Mouse (Mus musculus) forebrain, embryonic 13.5 days (tissue): Measurements from ENCODE around the gene Lyve1. TPM values are rescaled to one million over a fixed set of nuclear protein-coding genes. Genes with fewer than 3 reads are reported as not detected.
A peak's percentile ranks its signal among the peaks of the same experiment; 100 is the strongest.

Experiments used
- ATAC-seq: fragments of 200-750 bp; cut with Nextera tagmentation; 2 replicates; pipeline ENCODE4 v1.8.0; 2017
- H3K27ac ChIP-seq: fragments of 300-500 bp; sonication (generic); 2 replicates; pipeline ENCODE4 v1.5.1; 2015; ENCODE audit warnings: inconsistent platforms, mild to moderate bottlenecking, moderate library complexity
- H3K27me3 ChIP-seq: fragments of 300-500 bp; sonication (generic); 2 replicates; pipeline ENCODE4 v1.6.1; 2015; ENCODE audit warnings: mild to moderate bottlenecking, inconsistent platforms
- H3K36me3 ChIP-seq: fragments of 300-500 bp; sonication (generic); 2 replicates; pipeline ENCODE4 v1.6.1; 2015; ENCODE audit warnings: mild to moderate bottlenecking, inconsistent platforms; ENCODE audit not compliant: poor library complexity, severe bottlenecking
- H3K4me1 ChIP-seq: fragments of 300-500 bp; sonication (generic); 2 replicates; pipeline ENCODE4 v1.6.1; 2015; ENCODE audit warnings: inconsistent platforms
- H3K4me2 ChIP-seq: fragments of 300-500 bp; sonication (generic); 2 replicates; pipeline ENCODE4 v1.6.1; 2015; ENCODE audit warnings: inconsistent platforms, mild to moderate bottlenecking, moderate library complexity
- H3K4me3 ChIP-seq: fragments of 300-500 bp; sonication (generic); 2 replicates; pipeline ENCODE4 v1.5.1; 2015; ENCODE audit warnings: mild to moderate bottlenecking, inconsistent platforms
- H3K9ac ChIP-seq: fragments of 300-500 bp; sonication (generic); 2 replicates; pipeline ENCODE4 v1.6.1; 2015; ENCODE audit warnings: mild to moderate bottlenecking, inconsistent platforms
- H3K9me3 ChIP-seq: fragments of 300-500 bp; sonication (generic); replicated peaks from 2 replicates; pipeline ENCODE4 v1.6.1; 2016; ENCODE audit warnings: inconsistent platforms
- WGBS: fragments of 180-500 bp; shearing (Covaris S2); methylation state at CpG from one replicate; pipeline ENCODE4 v1.1.7; 2015; 5-methylcytosine and 5-hydroxymethylcytosine counted together
- polyA plus RNA-seq: library from polyadenylated mRNA; unstranded; fragments of >200 nt; fragmentation: Nextera tagmentation; extraction: Ambion mirVana; gene quantifications from 2 replicates; pipeline ENCODE4 v1.2.1, GENCODE M21; 2015

Gene Lyve1
- polyA plus RNA-seq, 1 experiment from 2014 or later: 2.9 TPM

DNA sequence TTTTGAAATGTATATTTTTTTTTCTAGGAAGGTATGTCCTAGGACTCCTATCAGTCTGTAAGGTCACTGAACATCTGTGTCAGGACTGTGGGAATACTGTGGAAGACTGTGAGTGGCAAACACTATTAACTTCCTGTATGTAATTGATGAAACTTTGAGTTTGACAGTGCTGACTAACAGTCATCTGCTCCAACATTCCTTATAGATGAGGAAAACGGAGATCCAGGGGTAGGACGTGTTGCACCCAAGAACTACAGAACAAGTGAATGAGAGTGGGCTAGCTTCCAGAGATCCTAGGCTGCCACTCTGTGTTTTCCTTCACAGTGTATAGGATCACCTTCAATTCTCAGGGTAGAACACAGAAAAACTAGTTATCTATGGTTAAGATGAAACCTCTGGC, 15.7 kb downstream of the Lyve1 start:
- Histone ChIP-seq H3K36me3 (no peaks in the 10 kb centered on the region), H3K9ac (no peak overlapping the region), H3K9me3 (no peaks in the 10 kb centered on the region), H3K27me3 (no peaks in the 10 kb centered on the region), H3K27ac (no peak overlapping the region), H3K4me3 (no peak overlapping the region), H3K4me2 (no peak overlapping the region), H3K4me1 (peaks cover 7% of the 10 kb centered on the region; the same call in 1 of the 2 replicates)
- 88% methylated on average over 2 of the region's 2 CpGs for whole genome bisulfite sequencing
- ATAC-seq: no peak

DNA sequence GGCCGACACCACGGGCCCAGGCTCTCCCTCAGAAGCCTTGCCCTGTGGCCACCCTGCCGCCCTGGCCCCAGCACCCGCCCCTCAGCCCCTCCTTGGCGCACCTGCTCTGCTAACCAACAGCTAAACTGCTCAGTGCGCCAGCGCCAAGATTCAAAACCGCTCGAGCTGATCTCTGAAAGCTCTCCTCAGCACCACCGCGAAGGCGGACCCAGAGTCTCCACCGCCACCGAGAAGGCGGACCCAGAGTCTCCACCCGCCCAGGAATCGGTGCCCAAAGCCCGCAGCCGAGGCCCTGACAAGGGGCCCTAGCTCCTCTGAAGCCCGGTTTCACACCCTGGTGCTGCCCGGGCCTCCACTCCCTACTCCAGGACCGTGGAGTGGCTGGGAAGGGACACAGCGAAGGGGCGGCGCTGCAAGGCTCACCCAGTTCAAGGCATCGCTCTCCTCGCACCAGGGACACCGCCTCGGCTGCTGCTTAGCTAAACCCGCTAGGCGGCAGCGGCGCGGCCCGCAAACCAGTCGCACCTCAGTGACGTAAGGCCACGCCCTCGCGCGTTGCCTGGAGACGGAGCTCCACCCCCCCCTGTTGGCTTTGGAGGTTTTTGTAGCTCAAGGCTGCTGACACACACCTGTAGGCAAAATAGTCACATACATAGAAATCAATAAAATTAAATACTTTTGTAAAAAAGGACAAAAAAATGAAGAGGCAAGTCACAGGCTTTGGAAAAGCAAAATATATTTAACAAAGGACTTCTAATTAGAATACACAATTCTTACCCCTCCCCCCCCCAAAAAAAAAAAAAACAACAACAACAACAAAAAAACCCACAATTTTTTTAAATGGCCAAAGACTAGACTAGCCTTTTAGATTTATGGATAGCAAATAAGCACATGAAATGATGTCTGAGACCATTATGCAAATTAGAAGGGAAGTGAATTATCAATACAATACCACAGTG, 18.8 kb downstream of the Lyve1 start, which contains the start of gene Rnf141:
TSS of gene Rnf141 (minus strand) at position 542 of the 959 bp plus-strand sequence.
- Histone ChIP-seq H3K4me1 (peaks cover 7% of the 10 kb centered on the region; the same call in 1 of the 2 replicates), H3K9me3 (no peaks in the 10 kb centered on the region), H3K4me2 (peak within 1 kb of the TSS; percentile 81), H3K4me3 (peak within 1 kb of the TSS; percentile 73), H3K36me3 (no peaks in the 10 kb centered on the region), H3K9ac (peak within 1 kb of the TSS; percentile 89), H3K27me3 (no peaks in the 10 kb centered on the region), H3K27ac (peak within 1 kb of the TSS; percentile 85)
- WGBS: under 1% methylated on average over 42 of the region's 42 CpGs
- ATAC-seq: peak; percentile 96

DNA sequence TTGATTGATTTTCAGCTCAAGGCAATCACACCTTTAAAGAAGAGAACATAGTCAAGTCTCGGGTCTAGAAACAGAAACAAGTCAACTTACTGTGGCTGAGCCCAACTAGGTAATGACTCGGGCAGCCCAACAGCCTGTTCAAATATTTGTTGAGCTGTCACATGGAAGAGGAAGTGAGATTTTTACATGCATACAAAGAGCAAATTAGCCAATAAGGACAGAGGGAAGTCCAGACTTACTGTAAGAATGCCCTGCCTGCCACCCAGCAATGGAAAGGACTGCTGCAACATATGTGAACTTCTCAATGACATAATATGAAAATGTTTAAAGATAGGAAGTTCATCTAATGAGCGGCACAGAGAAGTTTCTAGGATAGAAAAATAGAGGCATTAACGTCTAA, 22.7 kb downstream of the Lyve1 start:
- Histone ChIP-seq H3K27me3 (no peaks in the 10 kb centered on the region), H3K9me3 (no peaks in the 10 kb centered on the region), H3K9ac (no peak overlapping the region), H3K4me2 (no peak overlapping the region), H3K27ac (no peak overlapping the region), H3K36me3 (no peaks in the 10 kb centered on the region), H3K4me1 (peaks cover 7% of the 10 kb centered on the region; the same call in 1 of the 2 replicates), H3K4me3 (no peak overlapping the region)
- ATAC-seq: no peak
- 89% methylated on average over 4 of the region's 4 CpGs for WGBS

DNA sequence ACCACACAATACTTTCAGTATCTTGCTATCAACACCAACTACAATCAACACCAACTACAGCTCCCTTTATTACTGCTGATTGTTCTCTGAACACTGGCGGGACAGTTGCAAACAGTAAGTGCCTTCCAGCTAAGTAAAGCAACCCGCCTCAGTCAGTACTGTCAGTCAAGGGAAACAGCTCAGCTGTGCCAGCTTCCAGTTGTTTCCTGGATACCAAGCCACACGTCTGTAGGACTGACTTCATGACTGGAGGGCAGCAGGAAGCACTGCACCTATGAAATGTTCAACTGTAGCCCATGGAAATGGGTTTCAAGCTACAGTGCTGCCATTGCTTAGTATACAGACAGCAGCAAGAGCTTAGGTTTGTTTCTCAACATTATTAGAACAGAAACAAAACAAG, 28.5 kb downstream of the Lyve1 start:
- no peak overlapping the region for H3K4me2 ChIP-seq
- H3K9ac ChIP-seq: no peak overlapping the region
- 69% methylated on average over 3 of the region's 3 CpGs for WGBS
- H3K4me1 ChIP-seq: no peaks in the 10 kb centered on the region
- H3K27ac ChIP-seq: no peak overlapping the region
- no peak for ATAC-seq
- H3K36me3 ChIP-seq: peaks cover 19% of the 10 kb centered on the region
- no peaks in the 10 kb centered on the region for H3K9me3 ChIP-seq
- H3K27me3 ChIP-seq: no peaks in the 10 kb centered on the region
- no peak overlapping the region for H3K4me3 ChIP-seq

DNA sequence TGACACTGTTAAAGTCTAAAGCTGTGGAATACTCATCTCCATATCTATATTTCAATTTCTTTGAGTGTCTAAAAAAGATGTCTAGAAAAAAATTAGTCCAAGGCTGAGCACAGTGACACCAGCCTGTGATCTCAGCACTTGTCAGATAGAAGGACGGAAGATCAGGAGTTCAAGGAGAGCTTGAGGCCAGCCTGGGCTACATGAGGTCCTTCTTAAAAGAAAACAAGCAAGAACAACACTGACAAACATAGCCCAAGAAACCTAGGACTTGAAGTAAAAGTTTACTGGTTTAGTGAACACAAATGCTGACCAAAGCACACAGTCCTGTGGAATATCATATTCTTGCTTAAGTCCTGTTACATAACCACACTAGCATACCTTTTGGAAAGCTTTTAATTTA, 29.0 kb downstream of the Lyve1 start:
- Histone ChIP-seq H3K27me3 (no peaks in the 10 kb centered on the region), H3K9me3 (no peaks in the 10 kb centered on the region), H3K36me3 (peaks cover 23% of the 10 kb centered on the region), H3K4me1 (no peaks in the 10 kb centered on the region), H3K4me3 (no peak overlapping the region), H3K9ac (no peak overlapping the region), H3K4me2 (no peak overlapping the region), H3K27ac (no peak overlapping the region)
- WGBS: 89% methylated on average over 1 of the region's 1 CpGs
- ATAC-seq: no peak

DNA sequence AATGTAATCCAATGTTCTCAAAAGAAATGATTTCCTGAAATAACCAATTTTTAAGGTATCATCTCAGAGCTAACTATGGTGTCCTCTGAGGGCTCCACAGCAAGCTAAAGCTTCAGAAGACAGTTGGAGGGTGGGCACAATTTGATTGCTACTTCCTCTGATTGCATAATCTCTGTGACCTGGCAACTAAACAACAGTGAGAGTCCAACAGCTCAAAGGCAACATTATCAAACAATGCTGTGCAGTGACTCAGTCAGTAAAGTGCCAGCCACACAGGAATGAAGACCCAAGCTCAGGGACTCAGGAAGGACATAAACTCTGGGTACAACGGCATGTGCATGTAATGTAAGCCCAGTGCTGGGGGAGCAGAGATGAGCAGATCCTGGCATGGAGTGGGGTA, 30.0 kb downstream of the Lyve1 start:
- no peak overlapping the region for H3K27ac ChIP-seq
- H3K9me3 ChIP-seq: no peaks in the 10 kb centered on the region
- 84% methylated on average over 1 of the region's 1 CpGs for WGBS
- H3K4me3 ChIP-seq: no peak overlapping the region
- H3K27me3 ChIP-seq: no peaks in the 10 kb centered on the region
- no peak overlapping the region for H3K9ac ChIP-seq
- H3K4me1 ChIP-seq: no peaks in the 10 kb centered on the region
- no peak overlapping the region for H3K4me2 ChIP-seq
- H3K36me3 ChIP-seq: peaks cover 30% of the 10 kb centered on the region
- ATAC-seq: no peak

DNA sequence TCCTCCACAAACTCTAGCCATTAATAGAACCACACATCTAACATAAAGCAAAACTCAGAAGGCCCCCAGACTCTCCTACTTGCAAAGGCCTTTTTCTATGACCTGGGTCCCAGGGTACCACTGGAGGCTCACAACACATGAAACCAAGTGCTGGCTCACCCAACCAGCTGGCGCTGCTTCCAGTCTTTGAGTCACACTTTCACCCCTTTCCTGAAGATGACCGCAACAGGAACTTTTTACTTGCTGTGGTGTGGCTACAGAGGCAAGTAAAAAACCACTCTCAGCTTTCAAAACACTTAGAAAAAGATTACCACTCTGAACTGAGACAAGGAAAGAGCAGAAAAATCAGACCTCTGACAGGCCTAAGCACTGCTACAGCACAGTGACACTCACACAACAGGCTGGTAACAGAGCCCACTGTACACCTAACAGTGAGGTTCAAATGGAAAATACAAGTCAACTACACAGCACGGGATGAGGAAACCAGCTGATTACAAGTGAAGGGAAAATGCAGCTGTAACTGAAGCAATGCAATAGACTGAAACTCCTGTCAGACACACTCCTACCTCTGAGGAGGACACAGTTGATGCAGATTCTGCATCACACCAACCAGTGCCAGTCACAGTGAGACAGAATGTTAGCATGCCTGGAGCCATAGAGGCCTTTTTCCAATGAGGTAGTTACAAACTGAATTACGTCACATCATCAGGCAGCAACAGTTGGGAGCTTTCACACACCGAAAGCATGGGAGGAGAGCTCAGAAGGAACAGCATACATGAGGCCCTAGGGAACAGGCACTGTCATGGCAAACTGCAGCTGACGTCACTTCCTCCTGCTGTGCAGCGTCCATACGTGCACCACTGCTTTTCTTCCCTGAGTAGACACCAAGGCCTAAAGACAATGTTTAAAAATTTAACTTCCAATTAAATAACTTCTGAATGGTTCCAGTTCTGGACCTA, 38.8 kb downstream of the Lyve1 start:
- H3K4me1 ChIP-seq: no peaks in the 10 kb centered on the region
- H3K9ac ChIP-seq: no peak overlapping the region
- no peak for ATAC-seq
- no peaks in the 10 kb centered on the region for H3K27me3 ChIP-seq
- H3K9me3 ChIP-seq: no peaks in the 10 kb centered on the region
- no peak overlapping the region for H3K27ac ChIP-seq
- H3K4me2 ChIP-seq: no peak overlapping the region
- peaks cover 43% of the 10 kb centered on the region for H3K36me3 ChIP-seq
- WGBS: 92% methylated on average over 8 of the region's 8 CpGs
- H3K4me3 ChIP-seq: no peak overlapping the region

DNA sequence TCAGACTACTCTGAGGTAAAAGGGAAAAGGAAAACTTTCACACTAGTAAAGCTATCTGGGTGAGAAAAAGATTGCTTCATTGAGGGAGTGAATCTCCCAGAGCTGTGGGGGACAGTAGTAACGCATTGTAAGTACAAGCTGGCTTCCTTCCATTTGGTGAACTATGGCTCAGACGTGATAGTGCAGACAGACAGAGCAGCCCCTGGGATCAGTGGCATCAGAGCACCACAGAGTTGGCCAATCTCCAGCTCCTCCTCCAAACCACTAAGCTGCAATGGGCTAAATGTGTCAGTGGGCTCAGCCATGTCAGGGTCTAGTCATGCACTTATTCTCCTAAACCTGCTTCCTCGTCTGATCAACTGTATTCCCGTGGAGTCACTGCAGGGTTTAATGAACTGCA, 39.4 kb downstream of the Lyve1 start:
- WGBS: 84% methylated on average over 4 of the region's 4 CpGs
- no peaks in the 10 kb centered on the region for H3K9me3 ChIP-seq
- H3K9ac ChIP-seq: no peak overlapping the region
- no peak overlapping the region for H3K4me3 ChIP-seq
- H3K27me3 ChIP-seq: no peaks in the 10 kb centered on the region
- no peak for ATAC-seq
- H3K36me3 ChIP-seq: peaks cover 36% of the 10 kb centered on the region
- no peak overlapping the region for H3K4me2 ChIP-seq
- H3K4me1 ChIP-seq: no peaks in the 10 kb centered on the region
- H3K27ac ChIP-seq: no peak overlapping the region

DNA sequence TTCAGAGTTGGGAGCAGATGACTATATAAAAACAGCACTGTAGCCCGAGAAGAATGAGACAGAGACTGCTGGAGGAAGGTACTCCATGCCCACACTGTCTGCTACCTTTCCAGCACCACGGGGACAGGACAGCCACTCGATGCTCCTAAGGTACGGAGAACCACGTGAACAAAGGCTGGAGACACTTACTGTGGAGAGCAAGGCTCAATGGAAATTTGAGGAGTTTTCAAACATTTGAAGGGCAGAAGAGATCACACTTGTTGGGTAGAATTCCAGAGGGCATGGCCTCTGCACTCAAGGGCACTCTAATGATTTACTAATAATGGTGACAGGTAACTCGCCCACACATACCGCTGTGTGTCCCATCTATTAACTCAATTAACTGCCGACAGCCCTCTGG, 40.0 kb downstream of the Lyve1 start:
- peaks cover 33% of the 10 kb centered on the region for H3K36me3 ChIP-seq
- H3K27ac ChIP-seq: no peak overlapping the region
- 92% methylated on average over 8 of the region's 8 CpGs for WGBS
- no peaks in the 10 kb centered on the region for H3K4me1 ChIP-seq
- no peak overlapping the region for H3K4me3 ChIP-seq
- no peak overlapping the region for H3K4me2 ChIP-seq
- H3K9ac ChIP-seq: no peak overlapping the region
- no peak for ATAC-seq
- no peaks in the 10 kb centered on the region for H3K27me3 ChIP-seq
- no peaks in the 10 kb centered on the region for H3K9me3 ChIP-seq

DNA sequence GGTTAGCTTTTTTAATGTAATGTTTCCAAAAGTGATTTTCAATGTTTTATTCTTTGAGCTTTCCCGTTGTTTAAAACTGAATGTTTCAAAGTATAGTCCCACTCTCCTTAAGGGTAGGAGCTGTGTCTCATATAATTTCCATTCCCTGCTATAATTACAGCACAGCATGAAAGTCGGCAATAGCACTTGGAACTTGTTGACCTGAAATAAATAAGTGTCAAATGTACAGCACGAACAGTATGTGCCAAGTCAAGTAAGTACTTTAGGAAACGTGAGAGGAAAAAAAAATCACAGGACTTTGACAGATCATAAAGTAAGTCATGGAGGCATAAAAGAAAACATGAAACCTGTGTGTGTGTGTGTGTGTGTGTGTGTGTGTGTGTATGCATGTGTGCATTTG, 41.0 kb downstream of the Lyve1 start:
- Histone ChIP-seq H3K9ac (no peak overlapping the region), H3K27ac (no peak overlapping the region), H3K4me2 (no peak overlapping the region), H3K36me3 (peaks cover 29% of the 10 kb centered on the region), H3K9me3 (no peaks in the 10 kb centered on the region), H3K4me3 (no peak overlapping the region), H3K4me1 (no peaks in the 10 kb centered on the region), H3K27me3 (no peaks in the 10 kb centered on the region)
- no peak for ATAC-seq
- 79% methylated on average over 4 of the region's 4 CpGs for WGBS

DNA sequence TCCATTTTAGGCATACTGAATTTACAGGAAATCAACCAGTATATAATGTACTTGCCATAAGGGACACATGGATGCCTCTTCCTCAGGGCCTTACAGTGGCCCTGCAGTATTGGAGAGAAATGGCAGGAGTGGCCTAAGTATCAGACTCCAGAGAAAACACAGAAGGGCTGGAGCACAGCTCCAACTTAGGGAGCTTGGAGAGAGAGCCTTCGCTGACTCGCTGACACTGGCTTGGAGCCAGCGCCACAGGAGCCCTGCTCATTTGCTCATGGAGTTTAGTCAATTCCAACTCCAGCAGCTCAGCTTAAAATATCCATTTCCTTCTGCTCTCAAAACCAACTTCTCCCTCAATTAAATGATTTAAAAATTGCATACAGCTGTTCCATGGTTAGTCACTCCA, 41.4 kb downstream of the Lyve1 start:
- no peaks in the 10 kb centered on the region for H3K27me3 ChIP-seq

DNA sequence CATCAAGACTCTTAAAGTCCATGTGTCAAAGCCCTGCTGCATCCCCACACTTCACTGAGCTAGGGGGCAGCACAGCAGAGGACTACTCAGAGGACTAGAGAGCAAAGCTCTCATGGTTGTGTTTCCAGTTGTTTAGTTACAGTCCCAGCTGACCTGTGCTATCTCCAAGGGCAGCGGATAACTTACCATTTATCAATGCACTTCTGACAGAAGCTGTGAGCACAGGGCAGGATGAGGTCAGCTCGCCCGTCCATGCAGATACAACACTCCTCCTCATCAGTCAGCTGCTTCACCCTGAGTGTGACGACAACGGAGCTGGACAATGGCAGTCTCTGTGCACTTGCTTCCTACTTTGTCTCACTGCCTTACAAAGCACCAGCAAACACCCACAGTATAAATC, 42.0 kb downstream of the Lyve1 start:
- no peak overlapping the region for H3K27ac ChIP-seq
- peaks cover 29% of the 10 kb centered on the region for H3K36me3 ChIP-seq
- no peak for ATAC-seq
- no peaks in the 10 kb centered on the region for H3K4me1 ChIP-seq
- no peak overlapping the region for H3K4me3 ChIP-seq
- no peak overlapping the region for H3K9ac ChIP-seq
- H3K27me3 ChIP-seq: no peaks in the 10 kb centered on the region
- WGBS: 64% methylated on average over 5 of the region's 5 CpGs
- H3K4me2 ChIP-seq: no peak overlapping the region
- no peaks in the 10 kb centered on the region for H3K9me3 ChIP-seq

More for the DNA sequence above, 41.4 kb downstream of the Lyve1 start:
- H3K36me3 ChIP-seq: peaks cover 29% of the 10 kb centered on the region
- H3K4me2 ChIP-seq: no peak overlapping the region
- WGBS: 77% methylated on average over 3 of the region's 3 CpGs
- no peaks in the 10 kb centered on the region for H3K9me3 ChIP-seq
- no peak overlapping the region for H3K4me3 ChIP-seq
- no peak for ATAC-seq
- no peak overlapping the region for H3K27ac ChIP-seq
- no peaks in the 10 kb centered on the region for H3K4me1 ChIP-seq
- H3K9ac ChIP-seq: no peak overlapping the region
